Mouse (Mus musculus) megakaryocyte, embryonic 14.5 days (primary cell): ENCODE results near the gene Trim8.

Experiments
- FLI1 ChIP-seq: IDR thresholded peaks from 2 replicates; pipeline ENCODE4 v1.6.1; 2012; ENCODE audit warnings: low read length, inconsistent platforms, mixed read lengths
- GATA1 ChIP-seq: IDR thresholded peaks from 3 replicates; pipeline ENCODE4 v1.6.1; 2012; ENCODE audit warnings: mixed read lengths, low read length, inconsistent platforms, borderline replicate concordance

GRCm38 (mm10) chr19:46457798-46458197 is 43.7 kb upstream of the Trim8 start:
- no peak for TF ChIP-seq GATA1
- no peak for TF ChIP-seq FLI1
